Mouse (Mus musculus): ENCODE data around the gene Mpp4. TPM values are rescaled to one million over a fixed set of nuclear protein-coding genes. Genes with fewer than 3 reads are reported as not detected.

The Mpp4 gene
- total RNA-seq, 2 experiments from 2014 or later = 0.37 to 0.52 TPM

GRCm38 (mm10) chr1:59168556-59168955, 5.4 kb upstream of the Mpp4 start:
- no peak for DNase-seq (ENCODE audit: low spot score in 2 of 2)

- no peak for DNase-seq (ENCODE audit: low spot score in 2 of 2)
Observed at GRCm38 (mm10) chr1:59167654-59168425, 4.7 kb upstream of the Mpp4 start.

GRCm38 (mm10) chr1:59166232-59166905, 3.2 kb upstream of the Mpp4 start:
- DNase-seq (ENCODE audit: low spot score in 2 of 2) = no peak

GRCm38 (mm10) chr1:59163918-59164317, 729 bp upstream of the Mpp4 start:
- DNase-seq (ENCODE audit: low spot score in 2 of 2) = no peak

GRCm38 (mm10) chr1:59162309-59163024, 722 bp downstream of the Mpp4 start:
- DNase-seq (ENCODE audit: low spot score in 2 of 2) = no peak

- no peak for DNase-seq (ENCODE audit: low spot score in 2 of 2)
Observed at GRCm38 (mm10) chr1:59161396-59161795, 1.8 kb downstream of the Mpp4 start.

- no peak for DNase-seq (ENCODE audit: low spot score in 2 of 2)
Observed at GRCm38 (mm10) chr1:59160871-59161270, 2.3 kb downstream of the Mpp4 start.

- DNase-seq (ENCODE audit: low spot score in 2 of 2) = no peak
Observed at GRCm38 (mm10) chr1:59159136-59159535, 4.1 kb downstream of the Mpp4 start.

- no peak for DNase-seq (ENCODE audit: low spot score in 2 of 2)
Observed at GRCm38 (mm10) chr1:59158498-59158897, 4.7 kb downstream of the Mpp4 start.

GRCm38 (mm10) chr1:59157846-59158245, 5.3 kb downstream of the Mpp4 start:
- DNase-seq (ENCODE audit: low spot score in 2 of 2) = no peak

- no peak for DNase-seq (ENCODE audit: low spot score in 2 of 2)
Observed at GRCm38 (mm10) chr1:59152346-59152745, 10.8 kb downstream of the Mpp4 start.

GRCm38 (mm10) chr1:59150542-59150941, 12.6 kb downstream of the Mpp4 start:
- DNase-seq (ENCODE audit: low spot score in 2 of 2) = no peak

GRCm38 (mm10) chr1:59144543-59144942, 18.6 kb downstream of the Mpp4 start:
- DNase-seq (ENCODE audit: low spot score in 2 of 2) = no peak

GRCm38 (mm10) chr1:59142809-59143208, 20.4 kb downstream of the Mpp4 start:
- peak; percentile 37 to 50 for DNase-seq (ENCODE audit: low spot score in 2 of 2)

GRCm38 (mm10) chr1:59134419-59134818, 28.8 kb downstream of the Mpp4 start:
- no peak for DNase-seq (ENCODE audit: low spot score in 2 of 2)

- DNase-seq (ENCODE audit: low spot score in 2 of 2) = no peak
Observed at GRCm38 (mm10) chr1:59128879-59129278, 34.3 kb downstream of the Mpp4 start.

- no peak for DNase-seq (ENCODE audit: low spot score in 2 of 2)
Observed at GRCm38 (mm10) chr1:59125558-59125957, 37.6 kb downstream of the Mpp4 start.

- DNase-seq (ENCODE audit: low spot score in 2 of 2) = peak; percentile 92 to 94
Observed at GRCm38 (mm10) chr1:59119720-59120457, 43.3 kb downstream of the Mpp4 start, which contains the start of gene Tmem237. Gene Tmem237 (minus strand): TSS chr1:59120408.

- no peak for DNase-seq (ENCODE audit: low spot score in 2 of 2)
Observed at GRCm38 (mm10) chr1:59110524-59110923, 52.7 kb downstream of the Mpp4 start.

- DNase-seq (ENCODE audit: low spot score in 2 of 2) = no peak
Observed at GRCm38 (mm10) chr1:59102071-59102470, 61.1 kb downstream of the Mpp4 start.

GRCm38 (mm10) chr1:59101020-59101419, 62.2 kb downstream of the Mpp4 start:
- DNase-seq (ENCODE audit: low spot score in 2 of 2) = no peak

Measured in gastrocnemius, postnatal 4 days (tissue).